Mouse (Mus musculus): ENCODE results near the gene 2610318N02Rik. TPM values are rescaled to one million over a fixed set of nuclear protein-coding genes. Genes with fewer than 3 reads are reported as not detected.

Gene 2610318N02Rik
- total RNA-seq, 2 experiments from 2014 or later, result 0.76 to 1.8 TPM

GRCm38 (mm10) chr16:17086669-17087193, 38.2 kb downstream of the 2610318N02Rik start:
- peak; percentile 41 for TF ChIP-seq CTCF (conservative IDR thresholded peaks at IDR 0.05)
- H3K27ac ChIP-seq, result peak overlapping the region; percentile 78
- no peak overlapping the region for H3K4me3 ChIP-seq
- DNase-seq (ENCODE audit: low spot score in 2 of 2), result peak in 1 of 2 experiments; percentile 43

DNA sequence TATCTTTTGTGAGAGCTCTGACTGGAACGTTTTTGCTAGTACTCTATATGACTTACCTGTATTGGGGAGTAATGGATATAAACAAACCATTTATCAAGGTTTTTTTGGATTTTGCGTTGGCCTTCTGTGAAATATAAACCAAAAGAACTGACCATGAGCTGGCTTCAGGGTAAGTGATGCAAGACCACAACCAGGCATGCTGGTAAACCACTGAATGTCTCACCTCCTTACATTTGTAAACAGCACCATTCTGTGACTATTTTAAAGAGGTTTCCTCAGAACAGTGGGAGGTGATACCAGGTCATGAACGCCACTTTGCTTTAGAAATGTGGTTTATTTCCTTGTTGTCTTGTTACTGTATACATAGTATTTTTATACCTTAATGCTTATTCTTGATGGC, 38.7 kb downstream of the 2610318N02Rik start:
- no peak for TF ChIP-seq CTCF (conservative IDR thresholded peaks at IDR 0.05)
- Histone ChIP-seq H3K4me3 (no peak overlapping the region), H3K27ac (peak overlapping the region; percentile 78)
- DNase-seq (ENCODE audit: low spot score in 2 of 2), result no peak

DNA sequence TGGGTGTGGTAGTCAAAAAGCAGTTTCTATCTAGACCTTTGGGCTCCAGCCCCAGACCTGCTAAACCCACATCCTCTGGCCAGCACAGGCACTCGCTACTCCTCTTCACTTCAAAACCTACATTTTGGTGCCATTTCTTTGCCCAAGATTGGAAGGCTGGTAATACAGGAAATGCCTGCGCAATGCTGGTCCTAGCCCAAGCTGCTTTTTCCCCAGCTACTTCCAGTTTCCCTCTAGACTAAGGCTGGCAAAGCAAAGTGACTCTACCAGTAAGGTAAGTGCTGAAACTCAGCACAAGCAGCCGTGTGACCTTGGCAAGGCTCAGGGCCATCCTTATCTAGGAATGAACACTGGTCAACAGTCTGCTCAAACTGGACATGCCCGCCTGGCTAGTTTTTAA, 39.3 kb downstream of the 2610318N02Rik start:
- TF ChIP-seq CTCF (conservative IDR thresholded peaks at IDR 0.05), result no peak
- 0 out of 2 replicates have a peak overlapping the region, but pooled peaks have one; percentile 2 for H3K27ac ChIP-seq
- no peak for DNase-seq (ENCODE audit: low spot score in 2 of 2)
- no peak overlapping the region for H3K4me3 ChIP-seq

GRCm38 (mm10) chr16:17082121-17082792, 42.7 kb downstream of the 2610318N02Rik start:
- no peak overlapping the region for H3K4me3 ChIP-seq
- no peak for TF ChIP-seq CTCF (conservative IDR thresholded peaks at IDR 0.05)
- H3K27ac ChIP-seq, result no peak overlapping the region
- DNase-seq (ENCODE audit: low spot score in 2 of 2), result no peak

DNA sequence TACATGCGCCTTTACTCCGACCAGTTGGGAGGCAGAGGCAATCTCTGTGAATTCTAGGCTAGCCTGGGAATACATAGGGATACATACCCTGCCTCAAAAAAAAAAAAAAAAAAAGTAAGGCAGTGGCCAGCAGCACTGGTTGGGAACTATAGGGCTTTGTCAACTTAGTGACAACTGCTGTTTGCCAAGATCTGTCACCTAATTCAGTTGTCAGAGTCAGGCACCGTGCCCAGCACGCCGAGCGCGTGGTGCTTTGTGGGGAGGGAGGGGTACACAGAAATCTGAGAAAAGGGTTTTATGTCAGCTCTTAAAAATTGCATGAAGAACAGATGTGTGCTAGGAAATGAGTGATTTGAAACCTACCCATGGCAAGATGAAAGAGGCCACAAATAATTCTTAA, 46.9 kb downstream of the 2610318N02Rik start:
- TF ChIP-seq CTCF (conservative IDR thresholded peaks at IDR 0.05), result no peak
- H3K4me3 ChIP-seq, result no peak overlapping the region
- DNase-seq (ENCODE audit: low spot score in 2 of 2), result peak; percentile 66 to 69
- H3K27ac ChIP-seq, result peak overlapping the region; percentile 29

GRCm38 (mm10) chr16:17076869-17077268, 48.1 kb downstream of the 2610318N02Rik start:
- Histone ChIP-seq H3K27ac (no peak overlapping the region), H3K4me3 (no peak overlapping the region)
- no peak for DNase-seq (ENCODE audit: low spot score in 2 of 2)
- TF ChIP-seq CTCF (conservative IDR thresholded peaks at IDR 0.05), result peak; percentile 29

DNA sequence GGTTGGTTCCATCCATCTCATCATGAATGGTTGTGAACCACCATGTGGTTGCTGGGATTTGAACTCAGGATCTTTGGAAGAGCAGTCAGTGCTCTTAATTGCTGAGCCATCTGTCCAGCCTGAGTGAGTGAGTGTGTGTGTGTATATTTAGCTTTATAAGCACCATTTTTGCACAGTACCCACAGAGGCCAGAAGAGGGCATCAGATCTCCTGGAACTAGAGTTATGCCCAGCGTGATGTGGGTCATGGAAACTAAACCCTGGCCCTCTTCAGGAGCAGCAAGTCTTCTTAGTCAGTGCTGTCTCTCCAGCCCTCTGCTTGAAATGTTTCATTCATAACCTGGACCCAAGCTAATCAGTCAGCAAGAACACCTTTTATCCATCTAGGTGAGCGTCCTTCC, 48.7 kb downstream of the 2610318N02Rik start:
- H3K27ac ChIP-seq, result no peak overlapping the region
- no peak overlapping the region for H3K4me3 ChIP-seq
- TF ChIP-seq CTCF (conservative IDR thresholded peaks at IDR 0.05), result peak; percentile 32
- DNase-seq (ENCODE audit: low spot score in 2 of 2), result no peak

DNA sequence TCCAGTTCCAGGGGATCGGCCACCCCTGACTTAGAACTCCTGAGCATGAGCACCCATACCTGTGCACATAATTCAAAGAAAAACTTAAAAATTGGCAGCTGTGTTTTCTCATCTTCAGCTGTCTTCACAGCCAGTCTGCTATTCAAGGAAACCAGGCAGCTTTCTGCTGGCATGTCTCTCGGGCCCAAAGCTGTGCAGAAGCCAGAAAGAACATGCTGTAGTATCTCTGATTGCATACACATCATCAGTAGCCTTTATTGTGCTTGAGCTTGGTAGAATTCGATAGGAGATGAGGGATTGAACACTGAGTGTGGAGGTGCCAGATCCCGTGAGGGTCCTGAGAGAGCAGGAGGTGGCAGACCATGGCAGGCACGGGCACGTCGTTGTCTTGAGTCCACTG, 52.0 kb downstream of the 2610318N02Rik start:
- Histone ChIP-seq H3K27ac (peak overlapping the region; percentile 59; the same call in 1 of the 2 replicates), H3K4me3 (no peak overlapping the region)
- no peak for DNase-seq (ENCODE audit: low spot score in 2 of 2)
- no peak for TF ChIP-seq CTCF (conservative IDR thresholded peaks at IDR 0.05)

DNA sequence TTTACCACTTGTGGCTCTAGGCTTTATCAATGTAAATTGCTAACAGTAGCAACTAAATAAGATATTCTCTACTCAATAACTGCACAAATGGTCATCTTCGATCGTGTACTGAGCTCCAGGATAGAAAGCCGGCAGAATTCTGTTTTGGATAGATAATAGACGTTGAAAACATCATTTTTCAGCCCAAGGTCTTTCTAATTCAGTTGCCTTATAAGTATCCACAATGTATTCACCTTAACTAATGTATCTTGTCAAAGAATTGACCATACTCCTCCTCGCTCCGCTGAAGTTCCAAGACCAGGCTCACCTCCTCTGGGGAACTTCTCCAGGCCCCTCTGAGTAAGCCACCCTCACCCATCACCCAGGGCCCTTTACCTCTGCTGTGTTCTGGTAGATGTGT, 54.3 kb downstream of the 2610318N02Rik start:
- no peak for DNase-seq (ENCODE audit: low spot score in 2 of 2)
- H3K27ac ChIP-seq, result peak overlapping the region; percentile 91; the same call in 1 of the 2 replicates
- peak overlapping the region; percentile 79 for H3K4me3 ChIP-seq
- TF ChIP-seq CTCF (conservative IDR thresholded peaks at IDR 0.05), result no peak

- peak within 1 kb of the TSS; percentile 91 for H3K27ac ChIP-seq
- DNase-seq (ENCODE audit: low spot score in 2 of 2), result peak; percentile 82 to 88
- peak; percentile 57 for TF ChIP-seq CTCF (conservative IDR thresholded peaks at IDR 0.05)
- peak within 1 kb of the TSS; percentile 79 for H3K4me3 ChIP-seq
Measured at GRCm38 (mm10) chr16:17069511-17070443, 55.2 kb downstream of the 2610318N02Rik start, which contains the start of gene Ypel1. Gene Ypel1 (plus strand): TSS chr16:17069696.

GRCm38 (mm10) chr16:17067552-17067951, 57.4 kb downstream of the 2610318N02Rik start:
- no peak overlapping the region for H3K27ac ChIP-seq
- TF ChIP-seq CTCF (conservative IDR thresholded peaks at IDR 0.05), result no peak
- no peak overlapping the region for H3K4me3 ChIP-seq
- no peak for DNase-seq (ENCODE audit: low spot score in 2 of 2)

Small RNA genes lying within 50 kb of the gene (microRNA-seq; reads per million reads assigned to microRNA genes)
- gene Mir130b, result 55.0 to 57.5 reads per million in 2 experiments
- gene Mir301b, result 1.3 to 3.8 reads per million in 2 experiments

Other genes starting within 250 kb of the 2610318N02Rik start
- 10 to 100 TPM; 45.5 to 51.4 TPM for gene Ppm1f, start 228.7 kb downstream of the 2610318N02Rik start, total RNA-seq (2021)
- gene Mapk1, start 141.8 kb downstream of the 2610318N02Rik start, total RNA-seq (2021), result 100 to 1,000 TPM; 522 to 547 TPM
- gene Ypel1, start 55.5 kb downstream of the 2610318N02Rik start, total RNA-seq (2021), result 10 to 100 TPM; 35.0 to 38.0 TPM
- 100 to 1,000 TPM in 1 of 2 experiments, 10 to 100 TPM in 1; 91.3 to 105 TPM for gene Ppil2, start 13.9 kb downstream of the 2610318N02Rik start, total RNA-seq (2021)
- gene Sdf2l1, start 7.2 kb upstream of the 2610318N02Rik start, total RNA-seq (2021), result 10 to 100 TPM; 21.6 to 26.4 TPM
- 10 to 100 TPM; 24.5 to 25.2 TPM for gene Ydjc, start 19.5 kb upstream of the 2610318N02Rik start, total RNA-seq (2021)
- gene Ccdc116, start 22.1 kb upstream of the 2610318N02Rik start, total RNA-seq (2021), result 1 to 10 TPM; 2.0 to 2.7 TPM
- 100 to 1,000 TPM; 133 to 139 TPM for gene Ube2l3, start 77.5 kb upstream of the 2610318N02Rik start, total RNA-seq (2021)
- gene Rimbp3, start 83.4 kb upstream of the 2610318N02Rik start, total RNA-seq (2021), result 1 to 10 TPM; 3.9 to 4.3 TPM
- 1 to 10 TPM; 5.2 to 5.5 TPM for gene Hic2, start 108.4 kb upstream of the 2610318N02Rik start, total RNA-seq (2021)
- 100 to 1,000 TPM in 1 of 2 experiments, 10 to 100 TPM in 1; 98.5 to 116 TPM for gene Tmem191c, start 150.9 kb upstream of the 2610318N02Rik start, total RNA-seq (2021)
- 1 to 10 TPM in 1 of 2 experiments, under 1 TPM in 1; 0.79 to 1.4 TPM for gene Serpind1, start 206.2 kb upstream of the 2610318N02Rik start, total RNA-seq (2021)

All from layer of hippocampus, adult 2 months (tissue).